Mouse (Mus musculus) heart, embryonic 12.5 days (tissue): ENCODE data around the gene Lim2. TPM values are rescaled to one million over a fixed set of nuclear protein-coding genes. Genes with fewer than 3 reads are reported as not detected.

Source experiments
- ATAC-seq: fragments of 200-750 bp; cut with Nextera tagmentation; 2 replicates; pipeline ENCODE4 v1.8.0; 2017; ENCODE audit warnings: moderate TSS enrichment, moderate library complexity; ENCODE audit not compliant: insufficient number of reproducible peaks, low FRiP score
- H3K27ac ChIP-seq: fragments of 300-500 bp; sonication (generic); 2 replicates; pipeline ENCODE4 v1.5.1; 2016; ENCODE audit warnings: mild to moderate bottlenecking, moderate library complexity; ENCODE audit not compliant: poor library complexity, severe bottlenecking
- H3K27me3 ChIP-seq: fragments of 300-500 bp; sonication (generic); replicated peaks from 2 replicates; pipeline ENCODE4 v1.6.1; 2016; ENCODE audit warnings: mild to moderate bottlenecking, moderate library complexity
- H3K36me3 ChIP-seq: fragments of 300-500 bp; sonication (generic); 2 replicates; pipeline ENCODE4 v1.6.1; 2016; ENCODE audit warnings: mild to moderate bottlenecking, moderate library complexity
- H3K4me1 ChIP-seq: fragments of 300-500 bp; sonication (generic); replicated peaks from 2 replicates; pipeline ENCODE4 v1.6.1; 2016; ENCODE audit warnings: mild to moderate bottlenecking
- H3K4me2 ChIP-seq: fragments of 300-500 bp; sonication (generic); 2 replicates; pipeline ENCODE4 v1.6.1; 2016; ENCODE audit warnings: mild to moderate bottlenecking, moderate library complexity
- H3K4me3 ChIP-seq: fragments of 300-500 bp; sonication (generic); 2 replicates; pipeline ENCODE4 v1.5.1; 2016; ENCODE audit warnings: mild to moderate bottlenecking
- H3K9ac ChIP-seq: fragments of 300-500 bp; sonication (generic); 2 replicates; pipeline ENCODE4 v1.6.1; 2016; ENCODE audit warnings: mild to moderate bottlenecking, moderate library complexity
- H3K9me3 ChIP-seq: fragments of 300-500 bp; sonication (generic); replicated peaks from 2 replicates; pipeline ENCODE4 v1.6.1; 2016; ENCODE audit warnings: mild to moderate bottlenecking, moderate library complexity
- WGBS: fragments of 180-500 bp; shearing (Covaris S2); methylation state at CpG from one replicate; pipeline ENCODE4 v1.1.7; 2016; 5-methylcytosine and 5-hydroxymethylcytosine counted together
- polyA plus RNA-seq: library from polyadenylated mRNA; unstranded; fragments of >200 nt; fragmentation: Nextera tagmentation; extraction: Ambion mirVana; gene quantifications from 2 replicates; pipeline ENCODE4 v1.2.1, GENCODE M21; 2016

The Lim2 gene
- polyA plus RNA-seq, 1 experiment from 2014 or later: not detected

DNA sequence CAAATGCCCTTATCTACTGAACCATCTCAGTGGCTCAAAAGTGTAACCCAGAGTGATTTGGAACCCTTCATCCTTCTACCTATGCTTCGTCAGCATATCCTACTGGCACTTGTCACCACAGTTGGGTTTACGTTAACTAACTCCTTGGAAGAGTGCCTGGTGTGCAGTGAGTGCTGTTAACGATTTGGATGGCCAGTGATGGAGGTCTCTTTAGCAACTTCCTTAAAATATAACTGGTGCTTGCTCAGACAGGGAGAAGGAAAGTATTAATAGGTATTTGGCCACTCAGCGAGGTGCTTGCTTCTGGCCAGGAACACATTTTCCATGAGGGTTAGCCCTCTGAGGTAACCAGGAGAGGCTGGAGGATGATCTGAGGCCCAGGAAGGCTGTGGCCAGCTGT is 20.3 kb downstream of the Lim2 start:
- ATAC-seq: no peak
- no peak overlapping the region for H3K4me3 ChIP-seq
- no peak overlapping the region for H3K27ac ChIP-seq
- no peaks in the 10 kb centered on the region for H3K27me3 ChIP-seq
- peaks cover 52% of the 10 kb centered on the region for H3K4me1 ChIP-seq
- peaks cover 21% of the 10 kb centered on the region for H3K36me3 ChIP-seq
- H3K4me2 ChIP-seq: no peak overlapping the region
- WGBS: 80% methylated on average over 4 of the region's 4 CpGs
- H3K9me3 ChIP-seq: no peaks in the 10 kb centered on the region
- no peak overlapping the region; the same call in 1 of the 2 replicates for H3K9ac ChIP-seq

GRCm38 (mm10) chr7:43448246-43448645 is 20.8 kb downstream of the Lim2 start:
- Histone ChIP-seq H3K27ac (no peak overlapping the region), H3K4me3 (no peak overlapping the region), H3K27me3 (no peaks in the 10 kb centered on the region), H3K9me3 (no peaks in the 10 kb centered on the region), H3K4me1 (peaks cover 51% of the 10 kb centered on the region), H3K9ac (no peak overlapping the region; the same call in 1 of the 2 replicates), H3K4me2 (no peak overlapping the region), H3K36me3 (peaks cover 25% of the 10 kb centered on the region)
- WGBS: 83% methylated on average over 2 of the region's 3 CpGs
- ATAC-seq: no peak

DNA sequence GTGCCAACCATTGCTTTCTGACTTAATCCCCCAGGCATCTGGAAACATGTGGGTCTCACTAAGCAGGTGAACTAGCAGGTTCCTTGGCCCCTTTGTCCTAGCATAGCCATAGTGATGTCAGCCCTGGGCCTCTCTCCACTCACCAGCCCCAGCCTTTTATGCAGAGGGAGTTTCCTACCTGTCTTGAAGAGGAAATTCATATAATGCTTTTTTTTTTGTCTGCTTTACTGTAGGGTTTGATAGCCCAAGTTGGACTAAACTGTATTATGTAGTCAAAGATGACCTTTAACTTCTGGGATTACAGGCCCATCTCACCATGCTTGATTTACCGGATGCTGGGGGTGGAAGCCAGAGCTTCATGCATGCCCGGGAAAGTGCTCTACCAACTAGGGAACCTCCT is 22.3 kb downstream of the Lim2 start:
- H3K27ac ChIP-seq: peak overlapping the region; percentile 42; the same call in 1 of the 2 replicates
- no peak overlapping the region for H3K9ac ChIP-seq
- 90% methylated on average over 2 of the region's 2 CpGs for WGBS
- H3K9me3 ChIP-seq: no peaks in the 10 kb centered on the region
- no peak overlapping the region for H3K4me2 ChIP-seq
- H3K27me3 ChIP-seq: no peaks in the 10 kb centered on the region
- H3K36me3 ChIP-seq: peaks cover 41% of the 10 kb centered on the region
- ATAC-seq: no peak
- peaks cover 45% of the 10 kb centered on the region for H3K4me1 ChIP-seq
- no peak overlapping the region for H3K4me3 ChIP-seq

- 94% methylated on average over 11 of the region's 11 CpGs for WGBS
- no peak overlapping the region for H3K4me2 ChIP-seq
- no peak for ATAC-seq
- no peaks in the 10 kb centered on the region for H3K27me3 ChIP-seq
- H3K27ac ChIP-seq: no peak overlapping the region
- peaks cover 27% of the 10 kb centered on the region for H3K4me1 ChIP-seq
- no peaks in the 10 kb centered on the region for H3K9me3 ChIP-seq
- H3K9ac ChIP-seq: no peak overlapping the region
- peaks cover 60% of the 10 kb centered on the region for H3K36me3 ChIP-seq
- H3K4me3 ChIP-seq: no peak overlapping the region
Observed at GRCm38 (mm10) chr7:43451726-43452125, 24.3 kb downstream of the Lim2 start.

GRCm38 (mm10) chr7:43452609-43453008 is 25.1 kb downstream of the Lim2 start:
- peaks cover 23% of the 10 kb centered on the region for H3K4me1 ChIP-seq
- H3K4me3 ChIP-seq: no peak overlapping the region
- no peak overlapping the region for H3K4me2 ChIP-seq
- no peak overlapping the region for H3K27ac ChIP-seq
- no peaks in the 10 kb centered on the region for H3K9me3 ChIP-seq
- H3K9ac ChIP-seq: no peak overlapping the region
- H3K27me3 ChIP-seq: no peaks in the 10 kb centered on the region
- ATAC-seq: no peak
- WGBS: 33% methylated on average over 4 of the region's 4 CpGs
- peaks cover 69% of the 10 kb centered on the region for H3K36me3 ChIP-seq

- Histone ChIP-seq H3K4me2 (no peak overlapping the region), H3K4me3 (no peak overlapping the region), H3K27me3 (no peaks in the 10 kb centered on the region), H3K4me1 (peaks cover 12% of the 10 kb centered on the region), H3K9me3 (no peaks in the 10 kb centered on the region), H3K36me3 (peaks cover 76% of the 10 kb centered on the region), H3K9ac (no peak overlapping the region), H3K27ac (no peak overlapping the region)
- 85% methylated on average over 14 of the region's 14 CpGs for WGBS
- no peak for ATAC-seq
Observed at GRCm38 (mm10) chr7:43453599-43454355, 26.3 kb downstream of the Lim2 start.

GRCm38 (mm10) chr7:43454371-43454770 is 26.9 kb downstream of the Lim2 start:
- Histone ChIP-seq H3K27me3 (no peaks in the 10 kb centered on the region), H3K4me3 (no peak overlapping the region), H3K4me2 (no peak overlapping the region), H3K9ac (no peak overlapping the region), H3K27ac (no peak overlapping the region), H3K36me3 (peaks cover 76% of the 10 kb centered on the region), H3K4me1 (peaks cover 6% of the 10 kb centered on the region), H3K9me3 (no peaks in the 10 kb centered on the region)
- ATAC-seq: no peak
- 78% methylated on average over 6 of the region's 6 CpGs for WGBS

DNA sequence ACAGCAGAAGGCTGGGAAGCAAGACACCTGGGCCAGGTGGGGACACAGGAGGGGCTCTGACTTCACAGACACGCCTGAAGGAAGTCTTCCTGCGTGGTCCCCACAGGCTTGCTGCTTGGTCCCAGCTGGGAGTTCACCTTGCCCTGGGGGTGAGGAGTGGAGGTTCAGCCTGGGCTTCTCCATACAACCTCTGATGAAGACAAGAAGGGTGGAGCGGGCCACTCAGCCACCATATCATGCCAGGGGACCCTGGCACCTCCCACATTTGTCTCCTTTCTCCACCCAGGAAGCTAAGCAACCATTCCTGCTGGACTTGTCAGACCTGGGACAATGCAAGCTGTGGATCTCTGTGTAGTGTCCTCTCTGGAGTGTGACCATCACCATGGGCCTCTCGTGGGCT is 35.4 kb downstream of the Lim2 start, which contains the start of gene Vsig10l:
TSS of gene Vsig10l (plus strand) at position 301 of the 400 bp plus-strand sequence.
- Histone ChIP-seq H3K9me3 (no peaks in the 10 kb centered on the region), H3K9ac (no peak within 1 kb of the TSS; the same call in 1 of the 2 replicates), H3K4me2 (no peak within 1 kb of the TSS), H3K4me3 (no peak within 1 kb of the TSS), H3K36me3 (peaks cover 5% of the 10 kb centered on the region), H3K27ac (no peak within 1 kb of the TSS), H3K27me3 (peaks cover 23% of the 10 kb centered on the region), H3K4me1 (peaks cover 6% of the 10 kb centered on the region)
- no peak for ATAC-seq
- 45% methylated on average over 4 of the region's 4 CpGs for WGBS

GRCm38 (mm10) chr7:43463976-43464375 is 36.5 kb downstream of the Lim2 start:
- Histone ChIP-seq H3K4me2 (no peak overlapping the region), H3K27me3 (peaks cover 32% of the 10 kb centered on the region), H3K4me1 (peaks cover 6% of the 10 kb centered on the region), H3K9ac (no peak overlapping the region), H3K27ac (no peak overlapping the region), H3K9me3 (no peaks in the 10 kb centered on the region), H3K4me3 (no peak overlapping the region), H3K36me3 (no peaks in the 10 kb centered on the region)
- WGBS: 74% methylated on average over 7 of the region's 7 CpGs
- ATAC-seq: no peak

- peak overlapping the region; percentile 56 for H3K4me3 ChIP-seq
- peaks cover 6% of the 10 kb centered on the region for H3K4me1 ChIP-seq
- H3K27me3 ChIP-seq: peaks cover 32% of the 10 kb centered on the region
- H3K4me2 ChIP-seq: peak overlapping the region; percentile 90
- peak; percentile 70 for ATAC-seq
- H3K9me3 ChIP-seq: no peaks in the 10 kb centered on the region
- no peaks in the 10 kb centered on the region for H3K36me3 ChIP-seq
- peak overlapping the region; percentile 66 for H3K9ac ChIP-seq
- 6% methylated on average over 35 of the region's 35 CpGs for WGBS
- no peak overlapping the region for H3K27ac ChIP-seq
Observed at GRCm38 (mm10) chr7:43464864-43465343, 37.4 kb downstream of the Lim2 start.

DNA sequence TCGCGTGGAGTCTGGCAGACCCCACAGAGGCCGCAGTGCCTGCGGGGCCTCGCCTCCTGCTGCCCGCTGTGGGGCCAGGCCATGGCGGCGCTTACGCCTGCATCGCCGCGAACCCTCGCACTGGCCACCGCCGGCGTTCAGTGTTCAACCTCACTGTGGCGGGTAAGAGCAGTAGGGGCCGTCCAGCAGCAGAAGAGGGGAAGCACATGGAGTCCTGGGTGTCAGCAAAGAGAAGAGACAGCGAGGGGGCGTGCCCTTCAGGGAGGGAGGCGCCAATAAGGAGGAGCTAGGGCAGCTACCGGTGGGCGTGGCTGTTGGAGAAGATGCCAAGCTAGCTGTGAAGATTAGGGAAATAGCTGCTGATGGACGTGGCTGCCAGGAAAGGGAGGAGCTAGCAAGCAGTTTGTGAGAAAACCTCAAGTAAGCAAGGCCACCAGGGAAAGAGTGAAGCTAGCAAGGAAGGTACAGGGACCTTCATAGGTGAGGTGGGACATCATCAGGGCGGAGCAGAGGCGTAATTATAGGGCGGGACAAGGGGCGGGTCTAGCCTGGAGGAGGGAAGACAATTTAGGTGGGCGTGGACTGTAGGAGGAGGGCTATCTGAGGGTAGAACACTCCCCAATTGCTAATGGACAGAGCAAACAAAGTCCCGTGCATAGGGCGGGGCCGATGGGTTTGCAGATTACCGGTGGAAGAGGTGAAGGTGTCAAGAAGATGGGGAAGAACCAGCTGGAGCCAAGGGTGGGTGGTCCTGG is 38.1 kb downstream of the Lim2 start:
- H3K4me3 ChIP-seq: peak overlapping the region; percentile 56
- H3K9ac ChIP-seq: peak overlapping the region; percentile 66
- H3K9me3 ChIP-seq: no peaks in the 10 kb centered on the region; the same call in 1 of the 2 replicates
- peaks cover 32% of the 10 kb centered on the region for H3K27me3 ChIP-seq
- H3K27ac ChIP-seq: no peak overlapping the region
- WGBS: under 1% methylated on average over 33 of the region's 33 CpGs
- H3K4me2 ChIP-seq: peak overlapping the region; percentile 90
- H3K36me3 ChIP-seq: no peaks in the 10 kb centered on the region
- ATAC-seq: peak; percentile 87
- peaks cover 6% of the 10 kb centered on the region for H3K4me1 ChIP-seq
